Mouse (Mus musculus) liver, embryonic 13.5 days (tissue): Measurements from ENCODE around the gene Tor2a. TPM values are rescaled to one million over a fixed set of nuclear protein-coding genes. Genes with fewer than 3 reads are reported as not detected.

ENCODE experiments used
- ATAC-seq: fragments of 200-750 bp; cut with Nextera tagmentation; 2 replicates; pipeline ENCODE4 v1.8.0; 2017; ENCODE audit warnings: low read depth, mild to moderate bottlenecking, moderate number of reproducible peaks, moderate library complexity
- DNase-seq: peaks from one replicate; pipeline ENCODE4 v3.0.0; 2022
- H3K27ac ChIP-seq: fragments of 300-500 bp; sonication (generic); 2 replicates; pipeline ENCODE4 v1.5.1; 2015; ENCODE audit warnings: moderate library complexity, mild to moderate bottlenecking, inconsistent platforms
- H3K27me3 ChIP-seq: fragments of 300-500 bp; sonication (generic); 2 replicates; pipeline ENCODE4 v1.6.1; 2015; ENCODE audit warnings: mild to moderate bottlenecking, inconsistent platforms
- H3K36me3 ChIP-seq: fragments of 300-500 bp; sonication (generic); 2 replicates; pipeline ENCODE4 v1.6.1; 2015; ENCODE audit warnings: mild to moderate bottlenecking, inconsistent platforms
- H3K4me1 ChIP-seq: fragments of 300-500 bp; sonication (generic); replicated peaks from 2 replicates; pipeline ENCODE4 v1.6.1; 2015; ENCODE audit warnings: inconsistent platforms
- H3K4me2 ChIP-seq: fragments of 300-500 bp; sonication (generic); 2 replicates; pipeline ENCODE4 v1.6.1; 2015; ENCODE audit warnings: inconsistent platforms, mild to moderate bottlenecking, moderate library complexity
- H3K4me3 ChIP-seq: fragments of 300-500 bp; sonication (generic); replicated peaks from 2 replicates; pipeline ENCODE4 v1.5.1; 2015; ENCODE audit warnings: mild to moderate bottlenecking, inconsistent platforms
- H3K9ac ChIP-seq: fragments of 300-500 bp; sonication (generic); 2 replicates; pipeline ENCODE4 v1.6.1; 2015; ENCODE audit warnings: mild to moderate bottlenecking, inconsistent platforms
- H3K9me3 ChIP-seq: fragments of 300-500 bp; sonication (generic); replicated peaks from 2 replicates; pipeline ENCODE4 v1.6.1; 2016; ENCODE audit warnings: inconsistent platforms
- WGBS: fragments of 180-500 bp; shearing (Covaris S2); methylation state at CpG from one replicate; pipeline ENCODE4 v1.1.7; 2015; ENCODE audit not compliant: insufficient replicate concordance; 5-methylcytosine and 5-hydroxymethylcytosine counted together
- polyA plus RNA-seq: library from polyadenylated mRNA; unstranded; fragments of >200 nt; fragmentation: Nextera tagmentation; extraction: Ambion mirVana; gene quantifications from 2 replicates; pipeline ENCODE4 v1.2.1, GENCODE M21; 2015

The Tor2a gene
- polyA plus RNA-seq, 1 experiment from 2014 or later: 30.1 TPM

DNA sequence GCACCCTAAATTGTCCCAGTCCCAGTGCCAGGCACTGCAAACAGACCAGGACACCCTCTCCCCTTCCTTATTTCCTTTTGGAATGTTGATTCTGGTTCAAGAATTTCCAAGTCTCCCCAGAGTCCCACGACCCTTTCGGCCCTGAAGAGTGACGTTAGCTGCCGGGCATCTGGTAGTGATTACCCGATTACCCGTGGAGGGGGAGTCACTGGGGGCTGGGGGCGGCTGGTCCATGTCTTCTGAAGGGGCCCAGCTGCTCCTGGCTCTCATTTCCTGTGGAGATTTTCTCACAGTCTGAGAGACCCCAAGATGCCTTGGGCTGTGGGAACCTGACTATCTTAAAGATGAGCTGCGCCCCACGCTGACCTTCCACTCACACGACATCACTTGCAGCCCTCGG is 26.2 kb upstream of the Tor2a start:
- Histone ChIP-seq H3K27me3 (no peaks in the 10 kb centered on the region), H3K4me1 (peaks cover 32% of the 10 kb centered on the region), H3K4me3 (no peak overlapping the region), H3K9me3 (no peaks in the 10 kb centered on the region), H3K9ac (no peak overlapping the region), H3K27ac (peak overlapping the region; percentile 65), H3K4me2 (no peak overlapping the region), H3K36me3 (no peaks in the 10 kb centered on the region)
- 55% methylated on average over 11 of the region's 11 CpGs for WGBS
- ATAC-seq (no peak), DNase-seq (no peak)

GRCm38 (mm10) chr2:32731911-32732310 is 25.1 kb upstream of the Tor2a start:
- H3K36me3 ChIP-seq: no peaks in the 10 kb centered on the region
- WGBS: 71% methylated on average over 4 of the region's 4 CpGs
- DNase-seq: no peak
- no peak overlapping the region for H3K27ac ChIP-seq
- H3K27me3 ChIP-seq: no peaks in the 10 kb centered on the region
- no peak overlapping the region for H3K9ac ChIP-seq
- no peak overlapping the region for H3K4me3 ChIP-seq
- H3K9me3 ChIP-seq: no peaks in the 10 kb centered on the region
- no peak overlapping the region for H3K4me2 ChIP-seq
- H3K4me1 ChIP-seq: peaks cover 39% of the 10 kb centered on the region
- ATAC-seq: no peak

DNA sequence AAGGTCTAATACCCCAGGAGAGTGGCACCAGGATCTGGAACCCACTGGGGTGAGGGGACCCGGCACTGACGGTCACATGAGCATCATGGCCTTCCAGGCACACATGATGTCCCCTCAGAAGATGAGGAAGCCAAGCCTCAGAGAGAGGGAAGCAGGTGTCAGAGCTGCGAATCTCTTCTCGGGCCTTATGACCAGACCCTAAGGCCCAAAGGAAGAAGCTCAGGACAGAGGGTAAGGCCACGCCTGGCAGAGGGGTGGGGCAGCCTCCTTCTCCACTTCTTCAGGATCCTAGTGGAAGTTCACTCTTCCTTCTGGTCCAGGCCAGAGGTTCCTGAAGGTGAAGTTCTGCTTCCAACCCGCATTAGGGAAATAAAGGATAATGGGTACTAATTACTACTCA is 24.3 kb upstream of the Tor2a start:
- Histone ChIP-seq H3K27me3 (no peaks in the 10 kb centered on the region), H3K27ac (no peak overlapping the region), H3K4me3 (no peak overlapping the region), H3K4me2 (no peak overlapping the region), H3K36me3 (no peaks in the 10 kb centered on the region), H3K9ac (no peak overlapping the region), H3K4me1 (peaks cover 31% of the 10 kb centered on the region), H3K9me3 (no peaks in the 10 kb centered on the region)
- DNase-seq: no peak
- WGBS: 59% methylated on average over 6 of the region's 6 CpGs
- no peak for ATAC-seq

DNA sequence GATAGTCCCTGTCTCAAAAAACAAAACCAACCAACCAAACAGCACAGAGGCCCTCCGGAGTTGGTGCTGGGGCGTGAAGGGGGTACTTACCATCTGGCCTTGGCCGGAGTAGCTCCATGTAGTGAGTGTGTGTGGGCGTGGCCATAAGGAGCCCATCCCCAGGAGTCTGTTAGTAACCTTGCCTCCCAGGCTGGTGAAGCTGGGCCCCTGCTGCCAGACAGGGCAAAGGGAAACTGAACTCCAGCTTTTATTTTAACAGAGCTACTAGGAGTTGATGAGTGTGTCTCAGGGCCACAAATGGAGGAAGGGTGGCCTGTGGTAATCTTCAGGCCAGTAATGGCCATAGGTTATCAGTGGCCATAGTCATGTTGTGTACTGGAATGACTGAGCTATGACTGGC is 22.6 kb upstream of the Tor2a start:
- no peak for DNase-seq
- 41% methylated on average over 4 of the region's 4 CpGs for WGBS
- peak; percentile 39; the same call in 1 of the 2 replicates for ATAC-seq
- no peaks in the 10 kb centered on the region for H3K9me3 ChIP-seq
- no peaks in the 10 kb centered on the region for H3K27me3 ChIP-seq
- no peak overlapping the region for H3K4me3 ChIP-seq
- H3K4me2 ChIP-seq: no peak overlapping the region
- H3K4me1 ChIP-seq: peaks cover 26% of the 10 kb centered on the region
- H3K36me3 ChIP-seq: no peaks in the 10 kb centered on the region
- peak overlapping the region; percentile 34 for H3K27ac ChIP-seq
- H3K9ac ChIP-seq: no peak overlapping the region

DNA sequence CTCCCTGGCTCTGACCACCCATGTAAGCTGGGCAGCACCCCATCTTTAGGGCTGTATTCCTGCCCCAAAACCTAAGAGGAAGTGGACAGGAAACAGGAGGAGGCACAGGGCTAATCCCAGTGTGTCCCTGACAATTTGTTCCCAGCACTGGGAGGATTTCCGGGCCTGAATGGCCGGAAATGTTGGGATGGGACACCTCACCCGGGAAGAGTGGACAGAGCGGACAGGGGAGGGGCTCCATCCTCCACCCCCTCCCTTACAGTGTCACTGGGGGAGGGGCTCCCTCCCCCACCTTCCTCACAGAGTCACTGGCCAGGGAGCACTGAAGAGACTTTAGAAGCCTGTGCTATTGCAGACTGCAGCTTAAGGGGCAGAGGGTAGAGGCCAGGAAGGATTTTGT is 22.1 kb upstream of the Tor2a start:
- Histone ChIP-seq H3K4me1 (peaks cover 26% of the 10 kb centered on the region), H3K27ac (peak overlapping the region; percentile 34; the same call in 1 of the 2 replicates)
- WGBS: 27% methylated on average over 4 of the region's 4 CpGs

GRCm38 (mm10) chr2:32736306-32736829 is 20.7 kb upstream of the Tor2a start:
- H3K9me3 ChIP-seq: no peaks in the 10 kb centered on the region
- WGBS: 37% methylated on average over 3 of the region's 3 CpGs
- peaks cover 15% of the 10 kb centered on the region for H3K27me3 ChIP-seq
- no peak overlapping the region for H3K4me3 ChIP-seq
- DNase-seq (no peak), ATAC-seq (no peak)
- no peak overlapping the region for H3K27ac ChIP-seq
- no peak overlapping the region for H3K4me2 ChIP-seq
- peaks cover 29% of the 10 kb centered on the region for H3K4me1 ChIP-seq
- no peaks in the 10 kb centered on the region for H3K36me3 ChIP-seq
- H3K9ac ChIP-seq: no peak overlapping the region

More for the DNA sequence above, 22.1 kb upstream of the Tor2a start:
- H3K36me3 ChIP-seq: no peaks in the 10 kb centered on the region
- no peaks in the 10 kb centered on the region for H3K9me3 ChIP-seq
- ATAC-seq (peak; percentile 46; the same call in 1 of the 2 replicates), DNase-seq (no peak)
- H3K4me3 ChIP-seq: no peak overlapping the region
- H3K4me2 ChIP-seq: no peak overlapping the region
- H3K27me3 ChIP-seq: 0 out of 2 replicates have a peak, but pooled peaks cover 3% of the 10 kb centered on the region
- no peak overlapping the region for H3K9ac ChIP-seq

GRCm38 (mm10) chr2:32737008-32737407 is 20.0 kb upstream of the Tor2a start:
- ATAC-seq: no peak
- DNase-seq: no peak
- WGBS: 36% methylated on average over 6 of the region's 6 CpGs
- Histone ChIP-seq H3K27me3 (peaks cover 21% of the 10 kb centered on the region), H3K9ac (no peak overlapping the region), H3K27ac (no peak overlapping the region), H3K36me3 (no peaks in the 10 kb centered on the region), H3K9me3 (no peaks in the 10 kb centered on the region), H3K4me1 (peaks cover 35% of the 10 kb centered on the region), H3K4me3 (no peak overlapping the region), H3K4me2 (no peak overlapping the region)

DNA sequence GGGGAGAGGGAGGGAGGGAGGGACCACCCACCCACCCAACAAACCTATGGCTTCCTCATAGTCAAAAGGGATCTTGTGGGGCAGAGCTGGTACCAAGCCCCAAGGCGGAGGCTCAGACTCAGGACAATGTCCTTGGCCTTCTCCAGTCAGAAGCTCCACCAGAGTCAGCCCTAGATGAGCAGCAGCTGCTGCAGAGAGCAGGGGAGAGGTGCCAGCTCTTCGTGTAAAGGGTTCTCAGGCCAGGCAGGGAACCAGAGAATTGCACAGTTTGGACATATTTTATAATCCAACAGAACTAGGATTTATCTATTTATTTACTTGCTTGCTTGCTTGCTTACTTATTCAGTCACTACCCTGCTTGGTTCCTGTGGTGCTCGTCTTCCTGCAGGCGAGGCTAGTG is 17.7 kb upstream of the Tor2a start:
- Histone ChIP-seq H3K4me2 (no peak overlapping the region), H3K27me3 (peaks cover 28% of the 10 kb centered on the region), H3K9ac (no peak overlapping the region), H3K27ac (no peak overlapping the region), H3K4me3 (no peak overlapping the region), H3K36me3 (no peaks in the 10 kb centered on the region), H3K4me1 (peaks cover 30% of the 10 kb centered on the region), H3K9me3 (no peaks in the 10 kb centered on the region)
- DNase-seq: no peak
- no peak for ATAC-seq
- 64% methylated on average over 4 of the region's 4 CpGs for WGBS

DNA sequence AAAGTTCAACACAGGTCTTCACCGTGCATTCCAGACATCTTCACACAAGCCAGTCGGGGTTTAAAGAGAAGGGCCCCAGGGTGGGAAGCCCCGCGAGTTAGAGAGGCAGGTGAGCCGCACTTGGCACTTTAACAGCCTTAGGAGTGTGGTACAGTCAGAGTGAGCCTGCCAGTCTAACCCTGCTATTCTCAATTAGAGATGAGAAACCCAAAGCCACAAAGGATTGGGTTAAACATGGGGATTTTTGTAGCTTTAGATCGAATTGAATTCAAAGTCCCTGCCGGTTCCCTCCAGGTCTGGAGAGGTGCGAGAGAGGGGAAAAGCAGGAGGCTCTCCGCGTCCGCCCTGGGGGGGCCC is 16.1 kb upstream of the Tor2a start, which contains the start of gene 6330409D20Rik:
6330409D20Rik (minus strand) TSS at position 101 of the 357 bp plus-strand sequence.
- Histone ChIP-seq H3K9me3 (no peaks in the 10 kb centered on the region), H3K4me1 (peaks cover 17% of the 10 kb centered on the region), H3K27ac (no peak within 1 kb of the TSS), H3K4me3 (peak within 1 kb of the TSS; percentile 40), H3K9ac (no peak within 1 kb of the TSS), H3K27me3 (peaks cover 28% of the 10 kb centered on the region), H3K4me2 (peak within 1 kb of the TSS; percentile 61), H3K36me3 (no peaks in the 10 kb centered on the region)
- DNase-seq: no peak
- no peak for ATAC-seq
- WGBS: 28% methylated on average over 11 of the region's 11 CpGs

- peak overlapping the region; percentile 40 for H3K4me3 ChIP-seq
- no peak overlapping the region for H3K9ac ChIP-seq
- H3K27me3 ChIP-seq: peaks cover 28% of the 10 kb centered on the region
- ATAC-seq: 0 out of 2 replicates have a peak, but pooled peaks have one; percentile 32
- 33% methylated on average over 56 of the region's 58 CpGs for WGBS
- peaks cover 13% of the 10 kb centered on the region for H3K4me1 ChIP-seq
- peak overlapping the region; percentile 61 for H3K4me2 ChIP-seq
- no peaks in the 10 kb centered on the region for H3K36me3 ChIP-seq
- no peaks in the 10 kb centered on the region for H3K9me3 ChIP-seq
- no peak for DNase-seq
- H3K27ac ChIP-seq: no peak overlapping the region
Observed at GRCm38 (mm10) chr2:32741273-32742172, 15.5 kb upstream of the Tor2a start.

- H3K27ac ChIP-seq: no peak overlapping the region
- H3K27me3 ChIP-seq: peaks cover 28% of the 10 kb centered on the region
- peaks cover 10% of the 10 kb centered on the region for H3K4me1 ChIP-seq
- no peak overlapping the region for H3K4me3 ChIP-seq
- no peak for ATAC-seq
- H3K36me3 ChIP-seq: no peaks in the 10 kb centered on the region
- no peaks in the 10 kb centered on the region for H3K9me3 ChIP-seq
- WGBS: 69% methylated on average over 18 of the region's 18 CpGs
- 0 out of 2 replicates have a peak overlapping the region, but pooled peaks have one; percentile 61 for H3K4me2 ChIP-seq
- H3K9ac ChIP-seq: no peak overlapping the region
- no peak for DNase-seq
Observed at GRCm38 (mm10) chr2:32742173-32742531, 14.9 kb upstream of the Tor2a start.
